Mouse (Mus musculus) neural tube, embryonic 11.5 days (tissue): Measurements from ENCODE around the gene Fkbp1a. TPM values are rescaled to one million over a fixed set of nuclear protein-coding genes. Genes with fewer than 3 reads are reported as not detected.

Source experiments
- ATAC-seq: fragments of 200-750 bp; cut with Nextera tagmentation; 2 replicates; pipeline ENCODE4 v1.8.0; 2017; ENCODE audit warnings: moderate number of reproducible peaks, mild to moderate bottlenecking, moderate TSS enrichment, moderate library complexity; ENCODE audit not compliant: insufficient read depth, low FRiP score, low TSS enrichment
- DNase-seq: peaks from one replicate; pipeline ENCODE4 v3.0.0-alpha.2; 2015; ENCODE audit warnings: low spot score
- H3K27ac ChIP-seq: fragments of 300-500 bp; sonication (generic); 2 replicates; pipeline ENCODE4 v1.5.1; 2014; ENCODE audit warnings: low read depth, mild to moderate bottlenecking, low read length
- H3K27me3 ChIP-seq: fragments of 300-500 bp; sonication (generic); 2 replicates; pipeline ENCODE4 v1.6.1; 2014; ENCODE audit warnings: mild to moderate bottlenecking, low read length, mixed read lengths; ENCODE audit not compliant: control insufficient read depth, insufficient read depth
- H3K36me3 ChIP-seq: fragments of 300-500 bp; sonication (generic); 2 replicates; pipeline ENCODE4 v1.6.1; 2014; ENCODE audit warnings: mild to moderate bottlenecking, low read length, moderate library complexity, mixed read lengths; ENCODE audit not compliant: control insufficient read depth, insufficient read depth
- H3K4me1 ChIP-seq: fragments of 300-500 bp; sonication (generic); 2 replicates; pipeline ENCODE4 v1.6.1; 2014; ENCODE audit warnings: low read length, mixed read lengths; ENCODE audit not compliant: control insufficient read depth, insufficient read depth
- H3K4me2 ChIP-seq: fragments of 300-500 bp; sonication (generic); 2 replicates; pipeline ENCODE4 v1.6.1; 2014; ENCODE audit warnings: low read depth, mild to moderate bottlenecking, moderate library complexity
- H3K4me3 ChIP-seq: fragments of 300-500 bp; sonication (generic); 2 replicates; pipeline ENCODE4 v1.5.1; 2014; ENCODE audit warnings: low read depth, low read length
- H3K9ac ChIP-seq: fragments of 300-500 bp; sonication (generic); 2 replicates; pipeline ENCODE4 v1.6.1; 2014; ENCODE audit warnings: mild to moderate bottlenecking, low read length
- H3K9me3 ChIP-seq: fragments of 300-500 bp; sonication (generic); 2 replicates; pipeline ENCODE4 v1.6.1; 2016; ENCODE audit warnings: low read length; ENCODE audit not compliant: control insufficient read depth
- WGBS: fragments of 180-500 bp; shearing (Covaris S2); extraction: QIAGEN DNeasy Blood & Tissue Kit; methylation state at CpG from one replicate; pipeline ENCODE4 v1.1.7; 2014; 5-methylcytosine and 5-hydroxymethylcytosine counted together
- polyA plus RNA-seq: library from polyadenylated mRNA; unstranded; fragments of >200 nt; fragmentation: Nextera tagmentation; extraction: Ambion mirVana; gene quantifications from 2 replicates; pipeline ENCODE4 v1.2.1, GENCODE M21; 2014

Fkbp1a gene
- polyA plus RNA-seq, 1 experiment from 2014 or later = 656 TPM

GRCm38 (mm10) chr2:151566856-151567255 is 24.6 kb downstream of the Fkbp1a start:
- no peak overlapping the region for H3K27ac ChIP-seq
- no peaks in the 10 kb centered on the region for H3K27me3 ChIP-seq
- ATAC-seq (no peak), DNase-seq (no peak)
- H3K9ac ChIP-seq = no peak overlapping the region
- H3K4me1 ChIP-seq = no peaks in the 10 kb centered on the region
- H3K4me3 ChIP-seq = no peak overlapping the region
- H3K4me2 ChIP-seq = no peak overlapping the region
- no peaks in the 10 kb centered on the region for H3K9me3 ChIP-seq
- peaks cover 1% of the 10 kb centered on the region; the same call in 1 of the 2 replicates for H3K36me3 ChIP-seq
- 89% methylated on average over 6 of the region's 6 CpGs for WGBS

DNA sequence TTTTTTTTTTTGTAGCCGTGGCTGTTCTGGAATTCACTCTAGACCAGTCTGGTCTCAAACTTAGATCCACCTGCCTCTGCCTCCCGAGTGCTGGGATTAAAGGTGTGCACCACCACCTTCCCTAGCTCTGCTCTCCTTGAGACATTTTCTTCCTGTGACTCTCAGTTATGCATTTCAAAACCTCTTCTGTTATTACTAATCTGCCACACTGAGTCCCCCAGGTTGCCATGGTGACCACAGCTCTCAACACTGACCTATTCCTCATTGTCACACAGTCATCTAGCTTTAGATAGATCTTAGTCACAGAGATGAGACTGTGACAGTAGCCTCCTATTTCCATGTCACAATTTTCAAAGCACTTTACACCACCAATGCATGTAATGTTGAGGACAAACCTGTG is 27.2 kb downstream of the Fkbp1a start:
- Histone ChIP-seq H3K4me2 (no peak overlapping the region), H3K27me3 (no peaks in the 10 kb centered on the region), H3K4me3 (no peak overlapping the region), H3K9ac (no peak overlapping the region), H3K36me3 (no peaks in the 10 kb centered on the region), H3K4me1 (no peaks in the 10 kb centered on the region), H3K27ac (no peak overlapping the region), H3K9me3 (no peaks in the 10 kb centered on the region)
- 65% methylated on average over 2 of the region's 2 CpGs for WGBS
- no peak for DNase-seq
- no peak for ATAC-seq

- 77% methylated on average over 17 of the region's 17 CpGs for WGBS
- no peak for ATAC-seq
- Histone ChIP-seq H3K9me3 (no peaks in the 10 kb centered on the region), H3K27ac (no peak within 1 kb of the TSS), H3K4me2 (no peak within 1 kb of the TSS), H3K27me3 (no peaks in the 10 kb centered on the region), H3K36me3 (no peaks in the 10 kb centered on the region), H3K4me3 (no peak within 1 kb of the TSS), H3K4me1 (no peaks in the 10 kb centered on the region), H3K9ac (no peak within 1 kb of the TSS)
- no peak for DNase-seq
Measured at GRCm38 (mm10) chr2:151571873-151572700, 29.8 kb downstream of the Fkbp1a start, which contains the start of gene Sdcbp2. Gene Sdcbp2 (plus strand): TSS chr2:151572622.

DNA sequence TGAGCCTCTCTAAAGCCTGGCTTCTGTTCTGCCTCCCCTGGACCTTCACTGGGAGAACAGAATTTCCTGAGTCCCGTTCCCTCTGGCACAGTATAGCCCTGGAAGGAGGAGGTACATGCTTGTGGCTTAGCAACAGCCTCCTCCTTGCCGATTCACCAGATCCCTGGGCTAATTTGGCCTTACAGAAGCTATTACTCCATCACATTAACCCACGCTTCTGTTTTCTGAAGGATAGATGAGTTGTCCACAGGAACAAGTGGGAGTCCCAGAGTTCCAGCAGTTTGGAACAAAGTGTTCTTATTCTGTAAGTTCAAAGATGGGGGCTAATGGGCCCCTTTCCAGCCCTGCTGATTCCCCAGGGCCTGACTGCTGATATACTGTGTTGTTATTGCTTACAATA is 31.4 kb downstream of the Fkbp1a start:
- H3K4me1 ChIP-seq = no peaks in the 10 kb centered on the region
- no peak overlapping the region for H3K4me3 ChIP-seq
- no peaks in the 10 kb centered on the region for H3K27me3 ChIP-seq
- WGBS = 76% methylated on average over 3 of the region's 3 CpGs
- DNase-seq (no peak), ATAC-seq (no peak)
- H3K9me3 ChIP-seq = no peaks in the 10 kb centered on the region
- H3K9ac ChIP-seq = no peak overlapping the region
- H3K36me3 ChIP-seq = no peaks in the 10 kb centered on the region
- H3K27ac ChIP-seq = no peak overlapping the region
- H3K4me2 ChIP-seq = no peak overlapping the region

GRCm38 (mm10) chr2:151574607-151575006 is 32.3 kb downstream of the Fkbp1a start:
- H3K4me3 ChIP-seq = no peak overlapping the region
- H3K9ac ChIP-seq = no peak overlapping the region
- no peaks in the 10 kb centered on the region for H3K36me3 ChIP-seq
- no peaks in the 10 kb centered on the region for H3K9me3 ChIP-seq
- ATAC-seq (no peak), DNase-seq (no peak)
- no peak overlapping the region for H3K27ac ChIP-seq
- H3K27me3 ChIP-seq = no peaks in the 10 kb centered on the region
- WGBS = 59% methylated on average over 5 of the region's 5 CpGs
- no peak overlapping the region for H3K4me2 ChIP-seq
- H3K4me1 ChIP-seq = no peaks in the 10 kb centered on the region

- ATAC-seq (peak; percentile 10), DNase-seq (peak; percentile 33)
- peak overlapping the region; percentile 29 for H3K4me3 ChIP-seq
- WGBS = 21% methylated on average over 7 of the region's 7 CpGs
- no peaks in the 10 kb centered on the region for H3K4me1 ChIP-seq
- peak overlapping the region; percentile 38 for H3K4me2 ChIP-seq
- H3K36me3 ChIP-seq = no peaks in the 10 kb centered on the region
- peak overlapping the region; percentile 31; the same call in 1 of the 2 replicates for H3K27ac ChIP-seq
- peak overlapping the region; percentile 24 for H3K9ac ChIP-seq
- H3K27me3 ChIP-seq = no peaks in the 10 kb centered on the region
- no peaks in the 10 kb centered on the region for H3K9me3 ChIP-seq
Measured at GRCm38 (mm10) chr2:151575119-151575698, 32.9 kb downstream of the Fkbp1a start.

GRCm38 (mm10) chr2:151575699-151576389 is 33.6 kb downstream of the Fkbp1a start:
- H3K9me3 ChIP-seq = no peaks in the 10 kb centered on the region
- H3K27ac ChIP-seq = peak overlapping the region; percentile 31; the same call in 1 of the 2 replicates
- H3K4me3 ChIP-seq = peak overlapping the region; percentile 29
- H3K4me1 ChIP-seq = no peaks in the 10 kb centered on the region
- peak; percentile 93 for ATAC-seq
- H3K9ac ChIP-seq = peak overlapping the region; percentile 24
- no peaks in the 10 kb centered on the region for H3K27me3 ChIP-seq
- DNase-seq = peak; percentile 87
- no peaks in the 10 kb centered on the region for H3K36me3 ChIP-seq
- WGBS = 2% methylated on average over 38 of the region's 38 CpGs
- peak overlapping the region; percentile 38 for H3K4me2 ChIP-seq

DNA sequence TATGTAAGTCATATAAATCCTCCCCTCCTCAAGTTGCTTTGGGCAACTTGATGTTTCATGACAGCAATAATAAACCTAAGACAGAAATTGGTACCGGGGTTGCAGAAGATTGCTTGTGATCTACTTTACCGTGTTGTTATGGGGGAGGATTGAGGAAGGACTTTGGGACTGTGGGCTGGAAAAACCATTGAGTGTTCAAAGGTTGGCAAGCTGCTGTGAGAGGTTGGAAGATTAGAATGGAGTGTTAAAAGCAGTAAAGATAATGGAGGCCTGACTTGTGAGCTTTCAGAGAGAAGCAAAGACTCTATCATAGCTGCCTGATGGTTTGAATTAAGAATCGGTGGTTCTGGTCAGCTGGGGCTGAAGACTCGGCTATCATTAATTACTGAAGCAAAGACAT is 36.9 kb downstream of the Fkbp1a start:
- no peak for ATAC-seq
- Histone ChIP-seq H3K4me1 (no peaks in the 10 kb centered on the region), H3K4me2 (no peak overlapping the region), H3K4me3 (no peak overlapping the region), H3K27me3 (no peaks in the 10 kb centered on the region), H3K9me3 (no peaks in the 10 kb centered on the region), H3K27ac (no peak overlapping the region), H3K9ac (no peak overlapping the region), H3K36me3 (no peaks in the 10 kb centered on the region)
- 85% methylated on average over 4 of the region's 4 CpGs for WGBS
- DNase-seq = no peak
